Mouse (Mus musculus): ENCODE measurements at regions not wholly inside any gene's neighbourhood (a gene's known extent, or its start where the extent isn't known, plus 50 kb on each side); places are given as distances from the start of the nearest gene placed in this dataset.

- WGBS (ENCODE audit: insufficient replicate concordance), result 42% methylated on average over 2 of the region's 2 CpGs
- Histone ChIP-seq H3K4me2 (ENCODE audit: low read depth, low read length) (no peak overlapping the region), H3K9me3 (ENCODE audit: low read length) (no peaks in the 10 kb centered on the region; the same call in 1 of the 2 replicates)
These were observed 154.4 kb upstream of the Lmcd1 start for GRCm38 (mm10) chr6:112119180-112119579.

GRCm38 (mm10) chr6:112133522-112133921, 140.0 kb upstream of the Lmcd1 start:
- Histone ChIP-seq H3K27ac (ENCODE audit: low read depth) (no peak overlapping the region), H3K4me3 (ENCODE audit: low read depth, low read length) (no peak overlapping the region), H3K9ac (replicated peaks) (no peak overlapping the region), H3K4me2 (ENCODE audit: low read depth, low read length) (no peak overlapping the region), H3K4me1 (ENCODE audit: insufficient read depth) (no peaks in the 10 kb centered on the region), H3K9me3 (ENCODE audit: low read length) (no peaks in the 10 kb centered on the region), H3K36me3 (replicated peaks; ENCODE audit: insufficient read depth, low read length) (no peaks in the 10 kb centered on the region), H3K27me3 (ENCODE audit: insufficient read depth, low read length) (no peaks in the 10 kb centered on the region)
- DNase-seq (peak; percentile 24), ATAC-seq (no peak)
- 16% methylated on average over 3 of the region's 3 CpGs for WGBS (ENCODE audit: insufficient replicate concordance)
- peak; percentile 52 for TF ChIP-seq CTCF (IDR thresholded peaks at IDR 0.05; ENCODE audit: low read depth)
- no peak for TF ChIP-seq EP300 (IDR thresholded peaks at IDR 0.05; ENCODE audit: low read depth)

More at GRCm38 (mm10) chr6:112119180-112119579, 154.4 kb upstream of the Lmcd1 start:
- H3K36me3 ChIP-seq (replicated peaks; ENCODE audit: insufficient read depth, low read length), result no peaks in the 10 kb centered on the region
- H3K4me3 ChIP-seq (ENCODE audit: low read depth, low read length), result no peak overlapping the region
- H3K27ac ChIP-seq (ENCODE audit: low read depth), result no peak overlapping the region
- DNase-seq, result no peak
- no peak for TF ChIP-seq CTCF (IDR thresholded peaks at IDR 0.05; ENCODE audit: low read depth)
- no peak for TF ChIP-seq EP300 (IDR thresholded peaks at IDR 0.05; ENCODE audit: low read depth)
- H3K27me3 ChIP-seq (ENCODE audit: insufficient read depth, low read length), result no peaks in the 10 kb centered on the region
- no peaks in the 10 kb centered on the region for H3K4me1 ChIP-seq (ENCODE audit: insufficient read depth)
- ATAC-seq, result no peak
- H3K9ac ChIP-seq (replicated peaks), result no peak overlapping the region

GRCm38 (mm10) chr6:112152535-112153364, 120.8 kb upstream of the Lmcd1 start:
- no peak for TF ChIP-seq CTCF (IDR thresholded peaks at IDR 0.05; ENCODE audit: low read depth)
- TF ChIP-seq EP300 (IDR thresholded peaks at IDR 0.05; ENCODE audit: low read depth), result no peak
- Histone ChIP-seq H3K27me3 (ENCODE audit: insufficient read depth, low read length) (no peaks in the 10 kb centered on the region), H3K4me1 (ENCODE audit: insufficient read depth) (no peaks in the 10 kb centered on the region), H3K4me2 (ENCODE audit: low read depth, low read length) (no peak overlapping the region), H3K27ac (ENCODE audit: low read depth) (no peak overlapping the region), H3K36me3 (replicated peaks; ENCODE audit: insufficient read depth, low read length) (no peaks in the 10 kb centered on the region), H3K9me3 (ENCODE audit: low read length) (no peaks in the 10 kb centered on the region), H3K4me3 (ENCODE audit: low read depth, low read length) (no peak overlapping the region), H3K9ac (replicated peaks) (no peak overlapping the region)
- 68% methylated on average over 10 of the region's 10 CpGs for WGBS (ENCODE audit: insufficient replicate concordance)
- DNase-seq (no peak), ATAC-seq (no peak)

- H3K36me3 ChIP-seq (replicated peaks; ENCODE audit: insufficient read depth, low read length), result no peaks in the 10 kb centered on the region
- ATAC-seq (no peak), DNase-seq (no peak)
- H3K9me3 ChIP-seq (ENCODE audit: low read length), result no peaks in the 10 kb centered on the region
- no peak overlapping the region for H3K4me3 ChIP-seq (ENCODE audit: low read depth, low read length)
- H3K9ac ChIP-seq (replicated peaks), result no peak overlapping the region
- H3K27me3 ChIP-seq (ENCODE audit: insufficient read depth, low read length), result no peaks in the 10 kb centered on the region
- WGBS (ENCODE audit: insufficient replicate concordance), result 72% methylated on average over 3 of the region's 3 CpGs
- H3K27ac ChIP-seq (ENCODE audit: low read depth), result no peak overlapping the region
- no peaks in the 10 kb centered on the region for H3K4me1 ChIP-seq (ENCODE audit: insufficient read depth)
- no peak for TF ChIP-seq EP300 (IDR thresholded peaks at IDR 0.05; ENCODE audit: low read depth)
- no peak for TF ChIP-seq CTCF (IDR thresholded peaks at IDR 0.05; ENCODE audit: low read depth)
- no peak overlapping the region for H3K4me2 ChIP-seq (ENCODE audit: low read depth, low read length)
These were observed 106.1 kb upstream of the Lmcd1 start for GRCm38 (mm10) chr6:112167487-112167886.

- ATAC-seq, result no peak
- DNase-seq, result no peak
- Histone ChIP-seq H3K4me2 (ENCODE audit: low read depth, low read length) (no peak overlapping the region), H3K9me3 (ENCODE audit: low read length) (no peaks in the 10 kb centered on the region), H3K9ac (replicated peaks) (no peak overlapping the region), H3K27me3 (ENCODE audit: insufficient read depth, low read length) (no peaks in the 10 kb centered on the region), H3K4me3 (ENCODE audit: low read depth, low read length) (no peak overlapping the region), H3K4me1 (ENCODE audit: insufficient read depth) (no peaks in the 10 kb centered on the region), H3K36me3 (replicated peaks; ENCODE audit: insufficient read depth, low read length) (no peaks in the 10 kb centered on the region), H3K27ac (ENCODE audit: low read depth) (no peak overlapping the region)
- WGBS (ENCODE audit: insufficient replicate concordance), result 52% methylated on average over 2 of the region's 2 CpGs
- TF ChIP-seq CTCF (IDR thresholded peaks at IDR 0.05; ENCODE audit: low read depth) (no peak), EP300 (IDR thresholded peaks at IDR 0.05; ENCODE audit: low read depth) (no peak)
These were observed 97.2 kb upstream of the Lmcd1 start for GRCm38 (mm10) chr6:112176344-112176743.

GRCm38 (mm10) chr6:112187636-112188035, 85.9 kb upstream of the Lmcd1 start:
- Histone ChIP-seq H3K4me2 (ENCODE audit: low read depth, low read length) (no peak overlapping the region), H3K4me3 (ENCODE audit: low read depth, low read length) (no peak overlapping the region), H3K9ac (replicated peaks) (no peak overlapping the region), H3K36me3 (replicated peaks; ENCODE audit: insufficient read depth, low read length) (no peaks in the 10 kb centered on the region), H3K27ac (ENCODE audit: low read depth) (no peak overlapping the region), H3K4me1 (ENCODE audit: insufficient read depth) (no peaks in the 10 kb centered on the region), H3K9me3 (ENCODE audit: low read length) (no peaks in the 10 kb centered on the region), H3K27me3 (ENCODE audit: insufficient read depth, low read length) (no peaks in the 10 kb centered on the region)
- ATAC-seq (no peak), DNase-seq (no peak)
- WGBS (ENCODE audit: insufficient replicate concordance), result 78% methylated on average over 2 of the region's 2 CpGs
- TF ChIP-seq CTCF (IDR thresholded peaks at IDR 0.05; ENCODE audit: low read depth), result no peak
- no peak for TF ChIP-seq EP300 (IDR thresholded peaks at IDR 0.05; ENCODE audit: low read depth)

All from liver, postnatal 0 days (tissue).